Mouse (Mus musculus) CH12.LX (cell line): Measurements from ENCODE around the gene Elp4. TPM values are rescaled to one million over a fixed set of nuclear protein-coding genes. Genes with fewer than 3 reads are reported as not detected.

Source experiments
- DNase-seq: peaks from one replicate; pipeline ENCODE4 v3.0.0-alpha.2; 2013; ENCODE audit errors: extremely low read depth
- H3K27ac ChIP-seq: 2 replicates; pipeline ENCODE4 v1.5.1; 2012; ENCODE audit warnings: low read depth, mild to moderate bottlenecking, control low read depth, moderate library complexity; ENCODE audit not compliant: insufficient read depth
- H3K27me3 ChIP-seq: replicated peaks from 2 replicates; pipeline ENCODE3; 2012; ENCODE audit warnings: inconsistent platforms
- H3K36me3 ChIP-seq, 2 experiments: replicated peaks in 1 of 2; 2 replicates each; pipeline versions ENCODE3 to v1.6.1; 2012; ENCODE audit warnings: inconsistent platforms in 1 of 2, low read length in 1 of 2, mild to moderate bottlenecking in 1 of 2, mixed read lengths in 1 of 2, moderate library complexity in 1 of 2; ENCODE audit not compliant: control insufficient read depth in 1 of 2, insufficient read depth in 1 of 2
- H3K4me1 ChIP-seq, 2 experiments: 2 replicates each; pipeline ENCODE4 v1.6.1; 2012; ENCODE audit warnings: inconsistent platforms in 1 of 2, moderate library complexity in 1 of 2; ENCODE audit not compliant: insufficient read depth in 2 of 2, control insufficient read depth in 1 of 2
- H3K4me2 ChIP-seq: 2 replicates; pipeline ENCODE4 v1.6.1; 2012; ENCODE audit warnings: low read depth, mild to moderate bottlenecking, control low read depth; ENCODE audit not compliant: poor library complexity, insufficient read depth, severe bottlenecking
- H3K4me3 ChIP-seq, 3 experiments: fragments of 150-350 bp in 1 of 3; sonication (generic) in 1 of 3; replicated peaks in 1 of 3; 2 replicates each; pipeline versions ENCODE3 to v1.5.1; 2011 to 2012; ENCODE audit warnings: low read depth in 2 of 3, low read length in 2 of 3, mild to moderate bottlenecking in 2 of 3, moderate library complexity in 2 of 3, control low read depth in 1 of 3, improper control_type of control experiment in 1 of 3, inconsistent platforms in 1 of 3, mixed read lengths in 1 of 3; ENCODE audit not compliant: poor library complexity in 1 of 3
- H3K79me2 ChIP-seq: replicated peaks from 2 replicates; pipeline ENCODE4 v1.6.1; 2012; ENCODE audit warnings: mild to moderate bottlenecking, moderate library complexity; ENCODE audit not compliant: control insufficient read depth, poor library complexity, insufficient read depth, severe bottlenecking; ENCODE audit errors: extremely low read depth
- H3K9ac ChIP-seq: 2 replicates; pipeline ENCODE4 v1.6.1; 2012; ENCODE audit warnings: low read depth, mild to moderate bottlenecking, control low read depth, moderate library complexity; ENCODE audit not compliant: insufficient read depth
- H3K9me3 ChIP-seq: replicated peaks from 2 replicates; pipeline ENCODE3; 2012; ENCODE audit warnings: low read length, inconsistent platforms, mixed read lengths
- BHLHE40 ChIP-seq: IDR thresholded peaks from 2 replicates; pipeline ENCODE4 v1.6.1; 2011; ENCODE audit warnings: mild to moderate bottlenecking, low read depth, low read length, improper control_type of control experiment
- CHD1 ChIP-seq: IDR thresholded peaks from 2 replicates; pipeline ENCODE4 v1.6.1; 2012; ENCODE audit warnings: low read depth, low read length, improper control_type of control experiment, inconsistent platforms
- CHD2 ChIP-seq: IDR thresholded peaks from 2 replicates; pipeline ENCODE4 v1.6.1; 2011; ENCODE audit warnings: low read length, improper control_type of control experiment
- CTCF ChIP-seq, 2 experiments: IDR thresholded peaks in 1 of 2; conservative IDR thresholded peaks in 1 of 2; 2 replicates each; pipeline ENCODE4 v1.5.1; 2011 to 2012; ENCODE audit warnings: low read depth in 2 of 2, low read length in 2 of 2, improper control_type of control experiment in 1 of 2, inconsistent platforms in 1 of 2, mild to moderate bottlenecking in 1 of 2, moderate library complexity in 1 of 2
- ELF1 ChIP-seq: IDR thresholded peaks from 2 replicates; pipeline ENCODE4 v1.6.1; 2014; ENCODE audit warnings: low read depth, mild to moderate bottlenecking, inconsistent platforms, low read length, improper control_type of control experiment
- GABPA ChIP-seq: IDR thresholded peaks from 2 replicates; pipeline ENCODE4 v1.6.1; 2012; ENCODE audit warnings: low read depth, low read length, improper control_type of control experiment, inconsistent platforms; ENCODE audit not compliant: insufficient replicate concordance
- JUND ChIP-seq: conservative IDR thresholded peaks from 2 replicates; pipeline ENCODE4 v1.6.1; 2011; ENCODE audit warnings: low read depth, low read length, improper control_type of control experiment
- MAFK ChIP-seq: IDR thresholded peaks from 2 replicates; pipeline ENCODE4 v1.6.1; 2011; ENCODE audit warnings: low read length, improper control_type of control experiment; ENCODE audit not compliant: insufficient replicate concordance
- MAX ChIP-seq: IDR thresholded peaks from 2 replicates; pipeline ENCODE4 v1.6.1; 2011; ENCODE audit warnings: low read length, improper control_type of control experiment
- MAZ ChIP-seq: IDR thresholded peaks from 2 replicates; pipeline ENCODE4 v1.6.1; 2012; ENCODE audit warnings: low read depth, mild to moderate bottlenecking, inconsistent platforms, low read length, improper control_type of control experiment, moderate library complexity
- MEF2A ChIP-seq: IDR thresholded peaks from 2 replicates; pipeline ENCODE4 v1.6.1; 2014; ENCODE audit warnings: low read depth, mild to moderate bottlenecking, inconsistent platforms, low read length, improper control_type of control experiment, borderline replicate concordance
- NRF1 ChIP-seq: IDR thresholded peaks from 2 replicates; pipeline ENCODE4 v1.6.1; 2014; ENCODE audit warnings: low read depth, mild to moderate bottlenecking, inconsistent platforms, low read length, improper control_type of control experiment, moderate library complexity
- POLR2A ChIP-seq: IDR thresholded peaks from 2 replicates; pipeline ENCODE4 v1.6.1; 2011; ENCODE audit warnings: low read depth, mild to moderate bottlenecking, improper control_type of control experiment, low read length
- SMC3 ChIP-seq: IDR thresholded peaks from 2 replicates; pipeline ENCODE4 v1.6.1; 2011; ENCODE audit warnings: low read depth, low read length, improper control_type of control experiment
- TBP ChIP-seq: conservative IDR thresholded peaks from 2 replicates; pipeline ENCODE4 v1.6.1; 2011; ENCODE audit warnings: low read depth, low read length, improper control_type of control experiment
- TCF12 ChIP-seq: IDR thresholded peaks from 2 replicates; pipeline ENCODE4 v1.6.1; 2014; ENCODE audit warnings: low read depth, mild to moderate bottlenecking, inconsistent platforms, low read length, improper control_type of control experiment
- UBTF ChIP-seq: IDR thresholded peaks from 2 replicates; pipeline ENCODE4 v1.6.1; 2012; ENCODE audit warnings: low read depth, mild to moderate bottlenecking, inconsistent platforms, low read length, improper control_type of control experiment, moderate library complexity
- USF1 ChIP-seq: IDR thresholded peaks from 2 replicates; pipeline ENCODE4 v1.6.1; 2014; ENCODE audit warnings: low read depth, mild to moderate bottlenecking, inconsistent platforms, low read length, improper control_type of control experiment
- USF2 ChIP-seq: conservative IDR thresholded peaks from 2 replicates; pipeline ENCODE4 v1.6.1; 2011; ENCODE audit warnings: low read depth, low read length, improper control_type of control experiment
- ZMIZ1 ChIP-seq: IDR thresholded peaks from 2 replicates; pipeline ENCODE4 v1.6.1; 2012; ENCODE audit warnings: low read depth, mild to moderate bottlenecking, inconsistent platforms, low read length, improper control_type of control experiment
- ZNF384 ChIP-seq: IDR thresholded peaks from 2 replicates; pipeline ENCODE4 v1.6.1; 2012; ENCODE audit warnings: low read depth, low read length, improper control_type of control experiment, inconsistent platforms
- dilution Hi-C: fragments of 300-500 bp; cut with MboI; formaldehyde crosslinking; loops from 2 replicates; pipeline ENCODE4 v1.14.3; 2020; ENCODE audit warnings: low sequenced_read_pairs; ENCODE audit not compliant: extremely low pct_unique_long_range_greater_than_20kb, extremely low pct_ligation_motif_present
- in situ Hi-C: fragments of 300-500 bp; cut with MboI; formaldehyde crosslinking; loops from 3 replicates; pipeline ENCODE4 v1.14.3; 2019; ENCODE audit warnings: low sequenced_read_pairs, low pct_ligation_motif_present, low pct_unique_long_range_greater_than_20kb, mixed read lengths
- polyA plus RNA-seq: library from polyadenylated mRNA; unstranded; fragments of >175 nt; gene quantifications from 2 replicates; pipeline ENCODE4 v1.2.1, GENCODE M21; 2012; ENCODE audit warnings: low read depth; ENCODE audit not compliant: insufficient read length
- total RNA-seq, 2 experiments: library from RNA; depleted of rRNA; stranded (reverse); fragments of 300-350 nt in 1 of 2; fragments of >200 nt in 1 of 2; gene quantifications; 2 replicates each; pipeline ENCODE4 v1.2.3; 2012 to 2014

Gene Elp4
- total and polyA plus RNA-seq, 3 experiments, result 11.6 to 31.2 (median 21.3) TPM

DNA sequence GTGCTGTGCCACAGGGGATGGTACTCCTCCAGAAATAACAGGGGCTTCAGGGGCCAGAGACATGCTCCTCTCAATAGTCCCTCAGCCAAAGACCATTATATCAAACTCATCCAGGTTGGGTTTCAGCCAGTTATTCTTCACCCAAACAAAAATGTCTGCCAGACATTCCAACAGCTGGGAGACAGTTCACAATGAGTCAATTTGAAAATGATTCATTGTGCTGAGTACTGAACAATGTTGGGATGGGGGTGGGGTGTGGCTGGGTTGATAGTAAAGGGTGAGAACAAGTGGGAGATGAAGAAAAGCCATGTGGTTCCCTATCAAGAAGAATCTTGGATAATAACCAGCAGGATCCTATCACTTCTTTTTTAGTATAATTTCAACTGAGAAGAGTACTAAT, 108.3 kb downstream of the Elp4 start:
- H3K4me1 ChIP-seq, result no peaks in the 10 kb centered on the region
- H3K36me3 ChIP-seq, result peaks cover 0 to 7% of the 10 kb centered on the region in 2 experiments
- no peaks in the 10 kb centered on the region for H3K9me3 ChIP-seq
- in situ Hi-C loops (no loop called here), dilution Hi-C loops (no loop called here)
- no peak overlapping the region for H3K4me3 ChIP-seq
- no peak overlapping the region for H3K4me2 ChIP-seq
- no peaks in the 10 kb centered on the region for H3K27me3 ChIP-seq
- H3K27ac ChIP-seq, result no peak overlapping the region
- no peak overlapping the region for H3K9ac ChIP-seq
- TF ChIP-seq NRF1, result no peak
- no peak for TF ChIP-seq MAX
- TF ChIP-seq BHLHE40, result no peak
- no peak for DNase-seq
- no peaks in the 10 kb centered on the region for H3K79me2 ChIP-seq

GRCm38 (mm10) chr2:105792339-105793120, 111.8 kb downstream of the Elp4 start:
- TF ChIP-seq MAX (no peak), JUND (no peak), MAFK (no peak), MAZ (no peak), ELF1 (no peak), USF1 (no peak), GABPA (no peak), TBP (no peak), ZNF384 (no peak), ZMIZ1 (no peak), CHD2 (no peak), CHD1 (no peak), POLR2A (no peak), USF2 (no peak), MEF2A (no peak), CTCF (conservative IDR thresholded peaks at IDR 0.05 in 1 of 2, IDR thresholded peaks at IDR 0.05 in 1 of 2; ENCODE audit: low read depth in 2 of 2, low read length in 2 of 2) (no peak), BHLHE40 (no peak), TCF12 (no peak), UBTF (no peak), SMC3 (no peak)

More at GRCm38 (mm10) chr2:105792339-105793120, 111.8 kb downstream of the Elp4 start:
- Histone ChIP-seq H3K79me2 (no peaks in the 10 kb centered on the region), H3K9ac (no peak overlapping the region), H3K4me2 (no peak overlapping the region), H3K4me1 (no peaks in the 10 kb centered on the region), H3K36me3 (peaks cover 0 to 9% of the 10 kb centered on the region in 2 experiments), H3K27me3 (no peaks in the 10 kb centered on the region), H3K9me3 (no peaks in the 10 kb centered on the region), H3K27ac (no peak overlapping the region), H3K4me3 (no peak overlapping the region)
- dilution Hi-C loops (no loop called here), in situ Hi-C loops (no loop called here)
- DNase-seq, result no peak
